Mouse (Mus musculus) layer of hippocampus, postnatal 25 days (tissue): ENCODE measurements around the gene Galnt9. TPM values are rescaled to one million over a fixed set of nuclear protein-coding genes. Genes with fewer than 3 reads are reported as not detected.

Experiments used
- DNase-seq, 2 experiments: peaks; one replicate each; pipeline ENCODE4 v3.0.0; 2022; ENCODE audit warnings: mixed read lengths in 2 of 2, low spot score in 1 of 2; ENCODE audit errors: extremely low spot score in 1 of 2
- total RNA-seq, 2 experiments: library from RNA; stranded (reverse); gene quantifications; 2 replicates each; pipeline ENCODE4 v1.2.3; 2021

The Galnt9 gene
- total RNA-seq, 2 experiments from 2014 or later = 111 to 124 TPM

GRCm38 (mm10) chr5:110534402-110534801 is 9.8 kb upstream of the Galnt9 start:
- no peak for DNase-seq

GRCm38 (mm10) chr5:110535964-110536363 is 8.2 kb upstream of the Galnt9 start:
- DNase-seq = no peak

GRCm38 (mm10) chr5:110540947-110541346 is 3.2 kb upstream of the Galnt9 start:
- DNase-seq = no peak

GRCm38 (mm10) chr5:110541456-110541855 is 2.7 kb upstream of the Galnt9 start:
- DNase-seq = no peak

GRCm38 (mm10) chr5:110544691-110545069 is 525 bp downstream of the Galnt9 start:
- DNase-seq = no peak

- DNase-seq = no peak
Measured at GRCm38 (mm10) chr5:110545311-110545710, 1.2 kb downstream of the Galnt9 start.

- no peak for DNase-seq
Measured at GRCm38 (mm10) chr5:110546136-110546535, 2.0 kb downstream of the Galnt9 start.

- DNase-seq = no peak
Measured at GRCm38 (mm10) chr5:110546726-110547406, 2.7 kb downstream of the Galnt9 start.

GRCm38 (mm10) chr5:110548446-110548845 is 4.3 kb downstream of the Galnt9 start:
- DNase-seq = no peak

- DNase-seq = no peak
Measured at GRCm38 (mm10) chr5:110550189-110550588, 6.0 kb downstream of the Galnt9 start.

GRCm38 (mm10) chr5:110550841-110551240 is 6.7 kb downstream of the Galnt9 start:
- DNase-seq = no peak

- DNase-seq = no peak
Measured at GRCm38 (mm10) chr5:110552005-110552404, 7.8 kb downstream of the Galnt9 start.

- DNase-seq = no peak
Measured at GRCm38 (mm10) chr5:110553315-110553714, 9.2 kb downstream of the Galnt9 start.

GRCm38 (mm10) chr5:110555198-110555597 is 11.0 kb downstream of the Galnt9 start:
- no peak for DNase-seq

- DNase-seq = peak in 1 of 2 experiments; percentile 42
Measured at GRCm38 (mm10) chr5:110558368-110558767, 14.2 kb downstream of the Galnt9 start.

- no peak for DNase-seq
Measured at GRCm38 (mm10) chr5:110559679-110560078, 15.5 kb downstream of the Galnt9 start.

- peak; percentile 37 to 48 for DNase-seq
Measured at GRCm38 (mm10) chr5:110562741-110563326, 18.7 kb downstream of the Galnt9 start.

- no peak for DNase-seq
Measured at GRCm38 (mm10) chr5:110564986-110565644, 21.0 kb downstream of the Galnt9 start.

- DNase-seq = no peak
Measured at GRCm38 (mm10) chr5:110567547-110567946, 23.4 kb downstream of the Galnt9 start.

GRCm38 (mm10) chr5:110574888-110575287 is 30.7 kb downstream of the Galnt9 start:
- DNase-seq = no peak

- no peak for DNase-seq
Measured at GRCm38 (mm10) chr5:110579296-110579695, 35.1 kb downstream of the Galnt9 start.
